Mouse (Mus musculus) lung, postnatal 0 days (tissue): ENCODE measurements around the gene Palb2. TPM values are rescaled to one million over a fixed set of nuclear protein-coding genes. Genes with fewer than 3 reads are reported as not detected.
A peak's percentile ranks its signal among the peaks of the same experiment; 100 is the strongest.
"Not testable (repeated sequence)": the region's sequence is repeated elsewhere in the genome, so short reads cannot be mapped to it uniquely, and the experiment has no call there.

Experiments used
- ATAC-seq: fragments of 200-750 bp; cut with Nextera tagmentation; 2 replicates; pipeline ENCODE4 v1.8.0; 2017; ENCODE audit warnings: moderate library complexity
- DNase-seq: peaks from one replicate; pipeline ENCODE4 v3.0.0-alpha.2; 2016; ENCODE audit warnings: low spot score
- H3K27ac ChIP-seq: fragments of 300-500 bp; sonication (generic); 2 replicates; pipeline ENCODE4 v1.5.1; 2014; ENCODE audit warnings: antibody characterized with exemption, mild to moderate bottlenecking, low read length, mixed read lengths
- H3K27me3 ChIP-seq: fragments of 300-500 bp; sonication (generic); replicated peaks from 2 replicates; pipeline ENCODE4 v1.6.1; 2014; ENCODE audit warnings: low read length, mixed read lengths; ENCODE audit not compliant: insufficient read depth
- H3K36me3 ChIP-seq: fragments of 300-500 bp; sonication (generic); 2 replicates; pipeline ENCODE4 v1.6.1; 2014; ENCODE audit warnings: low read length, mixed read lengths; ENCODE audit not compliant: insufficient read depth
- H3K4me1 ChIP-seq: fragments of 300-500 bp; sonication (generic); 2 replicates; pipeline ENCODE4 v1.6.1; 2014; ENCODE audit warnings: antibody characterized with exemption, low read depth, low read length, mixed read lengths; ENCODE audit not compliant: insufficient read depth
- H3K4me2 ChIP-seq: fragments of 300-500 bp; sonication (generic); replicated peaks from 2 replicates; pipeline ENCODE4 v1.6.1; 2014; ENCODE audit warnings: low read depth, mild to moderate bottlenecking, low read length, moderate library complexity, mixed read lengths
- H3K4me3 ChIP-seq: fragments of 300-500 bp; sonication (generic); 2 replicates; pipeline ENCODE4 v1.5.1; 2014; ENCODE audit warnings: low read depth, low read length
- H3K9ac ChIP-seq: fragments of 300-500 bp; sonication (generic); replicated peaks from 2 replicates; pipeline ENCODE4 v1.6.1; 2014; ENCODE audit warnings: low read depth, mild to moderate bottlenecking
- H3K9me3 ChIP-seq: fragments of 300-500 bp; sonication (generic); 2 replicates; pipeline ENCODE4 v1.6.1; 2016; ENCODE audit warnings: low read length, mixed read lengths
- CTCF ChIP-seq: IDR thresholded peaks from 2 replicates; pipeline ENCODE4 v1.5.1; 2016; ENCODE audit warnings: antibody characterized with exemption, mild to moderate bottlenecking
- EP300 ChIP-seq: IDR thresholded peaks from 2 replicates; pipeline ENCODE4 v1.6.1; 2016; ENCODE audit warnings: antibody characterized with exemption, mild to moderate bottlenecking, control low read depth
- WGBS: fragments of 180-500 bp; shearing (Covaris S2); extraction: QIAGEN DNeasy Blood & Tissue Kit; methylation state at CpG from one replicate; pipeline ENCODE4 v1.1.7; 2014; 5-methylcytosine and 5-hydroxymethylcytosine counted together
- polyA plus RNA-seq: library from polyadenylated mRNA; unstranded; fragments of >200 nt; fragmentation: Nextera tagmentation; extraction: Ambion mirVana; gene quantifications from 2 replicates; pipeline ENCODE4 v1.2.1, GENCODE M21; 2015

The Palb2 gene
- polyA plus RNA-seq, 1 experiment from 2014 or later = 2.6 TPM

GRCm38 (mm10) chr7:122108206-122108605, 24.6 kb downstream of the Palb2 start:
- Histone ChIP-seq H3K4me2 (no peak overlapping the region), H3K9ac (no peak overlapping the region), H3K27ac (no peak overlapping the region), H3K36me3 (no peaks in the 10 kb centered on the region; the same call in 1 of the 2 replicates), H3K4me1 (no peaks in the 10 kb centered on the region), H3K4me3 (no peak overlapping the region), H3K27me3 (no peaks in the 10 kb centered on the region), H3K9me3 (no peaks in the 10 kb centered on the region)
- DNase-seq (no peak), ATAC-seq (no peak)
- WGBS = 89% methylated on average over 6 of the region's 6 CpGs
- TF ChIP-seq EP300 (no peak), CTCF (no peak)

GRCm38 (mm10) chr7:122101747-122102244, 31.0 kb downstream of the Palb2 start, which contains the start of gene Ndufab1:
Ndufab1 (minus strand) TSS chr7:122101886.
- 0% methylated on average over 27 of the region's 43 CpGs for WGBS

GRCm38 (mm10) chr7:122101014-122101746, 31.6 kb downstream of the Palb2 start:
- 6% methylated on average over 25 of the region's 28 CpGs for WGBS
- not testable (repeated sequence) for H3K27me3 ChIP-seq, H3K4me1 ChIP-seq, H3K36me3 ChIP-seq, H3K9me3 ChIP-seq
- peak overlapping the region; percentile 75 for H3K9ac ChIP-seq
- H3K4me3 ChIP-seq = peak overlapping the region; percentile 70
- peak overlapping the region; percentile 11; the same call in 1 of the 2 replicates for H3K27ac ChIP-seq
- DNase-seq = peak; percentile 29
- ATAC-seq = peak; percentile 65
- peak overlapping the region; percentile 58 for H3K4me2 ChIP-seq

More at GRCm38 (mm10) chr7:122101747-122102244, 31.0 kb downstream of the Palb2 start, which contains the start of gene Ndufab1:
- H3K9me3 ChIP-seq = no peaks in the 10 kb centered on the region
- H3K4me1 ChIP-seq = peaks cover 7% of the 10 kb centered on the region
- DNase-seq = peak; percentile 94
- peak within 1 kb of the TSS; percentile 58 for H3K4me2 ChIP-seq
- H3K4me3 ChIP-seq = peak within 1 kb of the TSS; percentile 70
- peak within 1 kb of the TSS; percentile 75 for H3K9ac ChIP-seq
- peak; percentile 100 for ATAC-seq
- TF ChIP-seq CTCF (peak; percentile 85), EP300 (no peak)
- H3K27me3 ChIP-seq = no peaks in the 10 kb centered on the region
- H3K36me3 ChIP-seq = no peaks in the 10 kb centered on the region
- H3K27ac ChIP-seq = peak within 1 kb of the TSS; percentile 11; the same call in 1 of the 2 replicates

- H3K9me3 ChIP-seq = no peaks in the 10 kb centered on the region
- ATAC-seq = no peak
These were observed 33.6 kb downstream of the Palb2 start for GRCm38 (mm10) chr7:122099222-122099621.

GRCm38 (mm10) chr7:122098009-122098408, 34.8 kb downstream of the Palb2 start:
- DNase-seq (no peak), ATAC-seq (no peak)
- H3K4me1 ChIP-seq = peaks cover 7% of the 10 kb centered on the region
- H3K4me2 ChIP-seq = no peak overlapping the region
- H3K27ac ChIP-seq = no peak overlapping the region
- peaks cover 13% of the 10 kb centered on the region; the same call in 1 of the 2 replicates for H3K36me3 ChIP-seq
- WGBS = 82% methylated on average over 3 of the region's 3 CpGs
- no peak overlapping the region for H3K4me3 ChIP-seq
- no peak overlapping the region for H3K9ac ChIP-seq
- no peaks in the 10 kb centered on the region for H3K9me3 ChIP-seq
- H3K27me3 ChIP-seq = no peaks in the 10 kb centered on the region
- no peak for TF ChIP-seq CTCF
- no peak for TF ChIP-seq EP300

More at GRCm38 (mm10) chr7:122099222-122099621, 33.6 kb downstream of the Palb2 start:
- Histone ChIP-seq H3K4me3 (no peak overlapping the region), H3K27me3 (no peaks in the 10 kb centered on the region), H3K9ac (no peak overlapping the region), H3K4me1 (peaks cover 7% of the 10 kb centered on the region), H3K36me3 (peaks cover 12% of the 10 kb centered on the region; the same call in 1 of the 2 replicates), H3K27ac (no peak overlapping the region), H3K4me2 (no peak overlapping the region)
- WGBS = 47% methylated on average over 4 of the region's 4 CpGs
- DNase-seq = peak; percentile 85
- TF ChIP-seq EP300 (no peak), CTCF (peak; percentile 89)

- WGBS = 83% methylated on average over 2 of the region's 2 CpGs
- Histone ChIP-seq H3K27me3 (no peaks in the 10 kb centered on the region), H3K9ac (no peak overlapping the region), H3K9me3 (no peaks in the 10 kb centered on the region), H3K4me3 (no peak overlapping the region), H3K4me1 (no peaks in the 10 kb centered on the region), H3K27ac (no peak overlapping the region), H3K36me3 (peaks cover 28% of the 10 kb centered on the region), H3K4me2 (no peak overlapping the region)
- ATAC-seq (no peak), DNase-seq (no peak)
- TF ChIP-seq CTCF (peak; percentile 25), EP300 (no peak)
These were observed 38.0 kb downstream of the Palb2 start for GRCm38 (mm10) chr7:122094564-122095330.
